Mouse (Mus musculus): Measurements from ENCODE around the gene Calu. TPM values are rescaled to one million over a fixed set of nuclear protein-coding genes. Genes with fewer than 3 reads are reported as not detected.

Gene Calu
- polyA plus RNA-seq, 1 experiment from 2014 or later: 181 TPM

DNA sequence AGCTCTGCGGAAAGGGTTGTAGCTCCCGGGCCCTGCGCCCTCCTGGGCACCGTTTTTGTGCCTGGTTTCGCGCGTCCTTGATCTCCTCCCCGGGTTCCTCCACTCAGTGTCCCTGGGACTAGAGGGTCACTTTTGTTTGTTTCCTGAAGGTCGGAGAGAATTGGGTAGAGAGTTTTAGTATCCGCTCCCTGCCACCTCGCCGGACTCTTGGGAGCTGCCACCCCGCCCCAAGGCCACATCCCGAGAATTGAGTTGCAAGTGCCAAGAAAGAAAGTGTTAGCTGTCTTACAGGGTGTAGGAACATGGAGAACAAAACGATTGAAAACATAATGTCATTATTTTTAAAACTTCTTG lies 479 bp downstream of the Calu start:
- Histone ChIP-seq H3K36me3 (ENCODE audit: control insufficient read depth, insufficient read depth, low read length) (no peaks in the 10 kb centered on the region), H3K4me3 (replicated peaks; ENCODE audit: low read depth, low read length) (peak overlapping the region; percentile 75), H3K9ac (replicated peaks; ENCODE audit: low read length) (peak overlapping the region; percentile 76), H3K27me3 (ENCODE audit: control insufficient read depth, insufficient read depth, low read length) (no peaks in the 10 kb centered on the region), H3K4me2 (ENCODE audit: low read length) (peak overlapping the region; percentile 81), H3K27ac (replicated peaks; ENCODE audit: low read depth, low read length) (peak overlapping the region; percentile 83), H3K9me3 (ENCODE audit: control insufficient read depth, low read length) (no peaks in the 10 kb centered on the region), H3K4me1 (ENCODE audit: control insufficient read depth, insufficient read depth, low read length) (peaks cover 12% of the 10 kb centered on the region)
- DNase-seq (no peak), ATAC-seq (ENCODE audit: low FRiP score, low TSS enrichment) (no peak)
- under 1% methylated on average over 15 of the region's 15 CpGs for WGBS

DNA sequence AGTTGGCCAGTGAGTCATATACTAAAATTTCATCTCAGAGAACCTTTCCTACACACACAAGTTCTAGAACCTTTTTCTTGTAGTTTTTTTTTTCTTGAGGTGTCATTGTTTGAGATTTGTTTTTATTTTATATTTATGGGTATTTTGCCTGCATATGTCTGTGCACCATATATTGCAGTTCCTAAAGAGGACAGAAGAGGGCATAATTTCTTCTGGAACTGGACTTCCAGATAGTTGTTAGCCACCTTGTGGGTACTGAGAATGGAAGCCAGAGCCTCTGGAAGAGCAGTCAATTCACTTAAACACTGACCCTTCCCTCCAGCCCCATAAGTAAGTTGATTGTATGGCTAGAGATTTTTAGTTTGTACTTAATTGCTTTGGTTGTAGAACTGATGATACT lies 3.7 kb downstream of the Calu start:
- no peak overlapping the region for H3K4me3 ChIP-seq (replicated peaks; ENCODE audit: low read depth, low read length)
- no peak for ATAC-seq (ENCODE audit: low FRiP score, low TSS enrichment)
- peaks cover 3% of the 10 kb centered on the region; the same call in 1 of the 2 replicates for H3K36me3 ChIP-seq (ENCODE audit: control insufficient read depth, insufficient read depth, low read length)
- peak; percentile 7 for DNase-seq
- H3K9me3 ChIP-seq (ENCODE audit: control insufficient read depth, low read length): no peaks in the 10 kb centered on the region
- H3K4me2 ChIP-seq (ENCODE audit: low read length): no peak overlapping the region
- H3K9ac ChIP-seq (replicated peaks; ENCODE audit: low read length): no peak overlapping the region
- no peaks in the 10 kb centered on the region for H3K27me3 ChIP-seq (ENCODE audit: control insufficient read depth, insufficient read depth, low read length)
- peaks cover 12% of the 10 kb centered on the region for H3K4me1 ChIP-seq (ENCODE audit: control insufficient read depth, insufficient read depth, low read length)
- no peak overlapping the region for H3K27ac ChIP-seq (replicated peaks; ENCODE audit: low read depth, low read length)

DNA sequence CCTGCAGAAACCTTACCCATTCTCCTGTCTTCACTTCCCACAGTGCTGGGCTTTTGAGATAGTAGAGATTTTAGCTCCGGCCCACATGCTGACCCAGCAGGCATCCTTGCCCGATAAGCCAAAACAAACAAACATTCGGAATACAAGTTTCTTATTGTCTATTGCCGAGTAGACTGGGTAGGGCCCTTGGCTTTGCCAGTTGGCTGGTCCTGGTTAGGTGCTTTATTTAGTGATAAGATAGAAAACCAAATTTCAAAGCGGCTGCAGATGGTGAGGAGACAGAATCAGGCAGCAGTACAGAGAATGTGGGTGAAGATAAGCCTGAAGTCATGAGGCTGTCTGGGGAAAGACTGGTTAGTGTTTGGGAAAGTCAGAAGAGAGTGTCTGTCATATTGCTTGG lies 4.9 kb downstream of the Calu start:
- H3K4me2 ChIP-seq (ENCODE audit: low read length): no peak overlapping the region
- H3K27ac ChIP-seq (replicated peaks; ENCODE audit: low read depth, low read length): no peak overlapping the region
- peaks cover 13% of the 10 kb centered on the region for H3K36me3 ChIP-seq (ENCODE audit: control insufficient read depth, insufficient read depth, low read length)
- H3K9ac ChIP-seq (replicated peaks; ENCODE audit: low read length): no peak overlapping the region
- no peaks in the 10 kb centered on the region for H3K9me3 ChIP-seq (ENCODE audit: control insufficient read depth, low read length)
- H3K4me1 ChIP-seq (ENCODE audit: control insufficient read depth, insufficient read depth, low read length): peaks cover 8% of the 10 kb centered on the region
- no peak for ATAC-seq (ENCODE audit: low FRiP score, low TSS enrichment)
- H3K27me3 ChIP-seq (ENCODE audit: control insufficient read depth, insufficient read depth, low read length): no peaks in the 10 kb centered on the region
- WGBS: 46% methylated on average over 5 of the region's 5 CpGs
- no peak overlapping the region for H3K4me3 ChIP-seq (replicated peaks; ENCODE audit: low read depth, low read length)
- no peak for DNase-seq

DNA sequence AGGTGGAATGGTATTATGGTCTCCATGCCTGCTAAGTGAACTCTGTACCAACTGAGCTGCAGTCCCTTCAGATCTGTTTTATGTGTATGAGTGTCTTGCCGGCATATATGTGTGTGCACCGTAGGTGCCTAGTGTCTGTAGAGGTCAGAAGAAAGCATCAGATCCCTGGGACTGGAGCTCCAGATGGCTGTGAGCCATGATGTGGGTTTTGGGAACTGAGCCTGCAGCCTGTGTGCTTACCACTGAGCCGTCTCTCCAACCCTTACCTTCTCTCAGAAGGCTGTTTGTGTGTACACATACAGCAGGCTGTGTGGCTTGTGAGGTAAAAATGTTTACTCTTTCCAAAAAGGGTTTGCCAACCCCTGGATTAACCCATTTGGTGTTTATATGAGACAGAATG lies 11.5 kb downstream of the Calu start:
- no peak overlapping the region for H3K9ac ChIP-seq (replicated peaks; ENCODE audit: low read length)
- WGBS: 98% methylated on average over 3 of the region's 3 CpGs
- no peak overlapping the region for H3K4me3 ChIP-seq (replicated peaks; ENCODE audit: low read depth, low read length)
- H3K27ac ChIP-seq (replicated peaks; ENCODE audit: low read depth, low read length): no peak overlapping the region
- no peaks in the 10 kb centered on the region for H3K27me3 ChIP-seq (ENCODE audit: control insufficient read depth, insufficient read depth, low read length)
- DNase-seq (no peak), ATAC-seq (ENCODE audit: low FRiP score, low TSS enrichment) (no peak)
- H3K4me2 ChIP-seq (ENCODE audit: low read length): no peak overlapping the region
- H3K36me3 ChIP-seq (ENCODE audit: control insufficient read depth, insufficient read depth, low read length): peaks cover 28% of the 10 kb centered on the region
- no peaks in the 10 kb centered on the region for H3K9me3 ChIP-seq (ENCODE audit: control insufficient read depth, low read length)
- no peaks in the 10 kb centered on the region for H3K4me1 ChIP-seq (ENCODE audit: control insufficient read depth, insufficient read depth, low read length)

DNA sequence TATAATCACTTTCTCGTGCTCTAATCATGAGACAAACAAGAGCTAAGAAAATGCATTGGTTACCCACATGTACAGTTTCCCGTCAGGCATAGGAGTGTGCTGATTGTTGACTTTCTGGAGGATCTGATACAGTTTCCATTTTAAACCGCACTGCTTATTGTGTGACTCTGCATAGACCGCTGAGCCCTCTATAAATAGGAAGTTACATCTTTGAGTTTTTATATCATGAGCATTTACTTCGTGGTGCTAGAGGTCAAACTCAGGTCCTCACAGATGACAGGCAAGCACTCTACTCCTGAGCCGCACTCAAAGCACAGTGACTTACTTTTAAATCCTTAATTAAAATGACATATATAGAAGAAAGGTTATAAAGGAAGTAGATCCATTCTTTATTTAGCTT lies 12.3 kb downstream of the Calu start:
- Histone ChIP-seq H3K4me1 (ENCODE audit: control insufficient read depth, insufficient read depth, low read length) (no peaks in the 10 kb centered on the region), H3K4me2 (ENCODE audit: low read length) (no peak overlapping the region), H3K4me3 (replicated peaks; ENCODE audit: low read depth, low read length) (no peak overlapping the region), H3K27me3 (ENCODE audit: control insufficient read depth, insufficient read depth, low read length) (no peaks in the 10 kb centered on the region), H3K9ac (replicated peaks; ENCODE audit: low read length) (no peak overlapping the region), H3K36me3 (ENCODE audit: control insufficient read depth, insufficient read depth, low read length) (peaks cover 30% of the 10 kb centered on the region), H3K27ac (replicated peaks; ENCODE audit: low read depth, low read length) (no peak overlapping the region), H3K9me3 (ENCODE audit: control insufficient read depth, low read length) (no peaks in the 10 kb centered on the region)
- no peak for DNase-seq
- 94% methylated on average over 6 of the region's 6 CpGs for WGBS
- no peak for ATAC-seq (ENCODE audit: low FRiP score, low TSS enrichment)

DNA sequence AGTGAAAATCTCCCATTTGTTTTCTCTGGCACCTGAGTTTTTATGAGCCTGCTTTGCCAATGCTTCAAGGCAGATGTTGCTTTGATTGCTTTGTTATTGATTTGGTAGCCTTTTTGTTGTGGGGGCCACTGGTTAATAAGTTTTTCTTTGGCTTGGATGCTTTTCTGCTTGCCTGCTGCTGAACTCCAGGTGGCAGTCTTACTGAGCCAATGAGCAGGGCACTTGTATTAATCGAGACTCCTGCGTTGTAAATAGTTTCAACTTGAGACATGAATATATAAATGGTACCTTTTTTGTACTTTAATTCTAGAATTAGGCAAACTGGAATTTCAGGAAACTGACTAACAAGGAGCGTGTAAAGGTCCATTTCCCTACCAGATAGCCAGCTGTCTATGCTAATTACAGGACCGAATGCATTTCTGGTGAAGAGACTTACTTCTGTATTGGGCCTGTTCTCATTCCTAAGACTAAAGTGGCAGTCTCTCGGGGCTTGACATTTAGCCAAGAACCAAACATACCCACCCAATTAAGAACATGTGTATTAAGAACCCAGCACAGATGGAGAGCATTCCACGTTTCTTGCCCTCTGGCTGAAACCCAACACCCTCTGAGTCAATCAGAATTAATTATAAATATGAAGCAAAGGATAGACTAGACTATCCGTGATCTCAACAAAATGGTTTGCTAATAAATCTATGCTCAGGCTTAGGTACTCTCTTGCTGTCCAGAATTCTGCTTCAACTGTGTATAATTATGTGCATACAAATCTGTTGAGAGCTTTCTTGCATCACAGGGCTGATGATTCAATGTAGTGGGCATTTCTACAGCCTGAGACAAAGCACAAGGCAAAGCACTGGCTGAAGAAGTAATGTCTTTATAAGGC lies 14.6 kb downstream of the Calu start:
- peak; percentile 43 for DNase-seq
- 58% methylated on average over 7 of the region's 7 CpGs for WGBS
- ATAC-seq (ENCODE audit: low FRiP score, low TSS enrichment): no peak

DNA sequence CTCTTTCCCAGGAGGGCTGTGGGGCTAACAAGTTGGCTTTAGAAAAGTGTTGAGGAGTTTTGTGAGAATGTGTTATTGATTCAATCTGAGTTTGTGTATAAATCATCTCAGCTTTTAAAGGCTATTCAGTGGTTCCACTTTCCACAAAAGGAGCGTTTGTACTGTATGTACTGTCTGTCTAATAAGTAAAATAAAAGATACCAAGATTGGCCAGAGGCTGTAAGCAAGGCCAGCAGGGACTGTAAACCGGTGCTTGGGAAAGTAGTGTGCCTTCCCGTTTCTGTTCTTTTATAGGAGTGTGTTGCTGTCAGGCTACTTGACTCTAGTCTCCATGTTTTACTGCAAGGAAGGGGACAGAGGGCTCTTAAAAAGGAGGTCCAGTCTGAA lies 15.3 kb downstream of the Calu start:
- WGBS: 84% methylated on average over 3 of the region's 3 CpGs
- no peaks in the 10 kb centered on the region for H3K4me1 ChIP-seq (ENCODE audit: control insufficient read depth, insufficient read depth, low read length)

More for the DNA sequence above, 14.6 kb downstream of the Calu start:
- no peak overlapping the region for H3K9ac ChIP-seq (replicated peaks; ENCODE audit: low read length)
- H3K27ac ChIP-seq (replicated peaks; ENCODE audit: low read depth, low read length): no peak overlapping the region
- H3K4me1 ChIP-seq (ENCODE audit: control insufficient read depth, insufficient read depth, low read length): no peaks in the 10 kb centered on the region
- H3K4me3 ChIP-seq (replicated peaks; ENCODE audit: low read depth, low read length): no peak overlapping the region
- peaks cover 40% of the 10 kb centered on the region for H3K36me3 ChIP-seq (ENCODE audit: control insufficient read depth, insufficient read depth, low read length)
- no peak overlapping the region for H3K4me2 ChIP-seq (ENCODE audit: low read length)
- H3K9me3 ChIP-seq (ENCODE audit: control insufficient read depth, low read length): no peaks in the 10 kb centered on the region
- H3K27me3 ChIP-seq (ENCODE audit: control insufficient read depth, insufficient read depth, low read length): no peaks in the 10 kb centered on the region

DNA sequence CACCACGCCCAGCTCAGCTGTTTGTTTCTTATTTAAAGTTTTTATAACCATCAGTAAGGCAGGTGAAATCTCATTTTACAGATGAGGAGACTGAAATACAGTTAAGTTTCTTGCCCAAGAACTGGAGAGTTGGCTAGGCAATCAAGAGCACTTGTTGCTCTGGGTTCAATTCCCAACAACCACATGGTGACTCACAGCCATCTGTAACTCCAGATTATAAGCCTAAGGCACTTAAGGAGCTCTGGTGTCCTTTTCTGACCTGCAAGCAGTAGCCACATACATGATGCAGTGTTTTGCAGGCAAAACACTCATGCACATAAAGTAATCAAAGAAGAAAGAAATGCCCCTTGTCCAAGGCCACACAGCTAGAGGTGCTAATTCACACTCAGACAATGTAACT lies 17.4 kb downstream of the Calu start:
- ATAC-seq (ENCODE audit: low FRiP score, low TSS enrichment) (no peak), DNase-seq (no peak)
- no peaks in the 10 kb centered on the region for H3K4me1 ChIP-seq (ENCODE audit: control insufficient read depth, insufficient read depth, low read length)
- H3K9ac ChIP-seq (replicated peaks; ENCODE audit: low read length): no peak overlapping the region
- 92% methylated on average over 1 of the region's 1 CpGs for WGBS
- H3K27ac ChIP-seq (replicated peaks; ENCODE audit: low read depth, low read length): no peak overlapping the region
- H3K27me3 ChIP-seq (ENCODE audit: control insufficient read depth, insufficient read depth, low read length): no peaks in the 10 kb centered on the region
- no peaks in the 10 kb centered on the region for H3K9me3 ChIP-seq (ENCODE audit: control insufficient read depth, low read length)
- H3K4me2 ChIP-seq (ENCODE audit: low read length): no peak overlapping the region
- peaks cover 40% of the 10 kb centered on the region for H3K36me3 ChIP-seq (ENCODE audit: control insufficient read depth, insufficient read depth, low read length)
- no peak overlapping the region for H3K4me3 ChIP-seq (replicated peaks; ENCODE audit: low read depth, low read length)

More for the DNA sequence above, 15.3 kb downstream of the Calu start:
- ATAC-seq (ENCODE audit: low FRiP score, low TSS enrichment) (no peak), DNase-seq (no peak)
- no peaks in the 10 kb centered on the region for H3K27me3 ChIP-seq (ENCODE audit: control insufficient read depth, insufficient read depth, low read length)
- H3K27ac ChIP-seq (replicated peaks; ENCODE audit: low read depth, low read length): no peak overlapping the region; the same call in 1 of the 2 replicates
- H3K9ac ChIP-seq (replicated peaks; ENCODE audit: low read length): no peak overlapping the region
- H3K9me3 ChIP-seq (ENCODE audit: control insufficient read depth, low read length): no peaks in the 10 kb centered on the region
- H3K4me2 ChIP-seq (ENCODE audit: low read length): no peak overlapping the region
- H3K4me3 ChIP-seq (replicated peaks; ENCODE audit: low read depth, low read length): no peak overlapping the region
- peaks cover 42% of the 10 kb centered on the region for H3K36me3 ChIP-seq (ENCODE audit: control insufficient read depth, insufficient read depth, low read length)

DNA sequence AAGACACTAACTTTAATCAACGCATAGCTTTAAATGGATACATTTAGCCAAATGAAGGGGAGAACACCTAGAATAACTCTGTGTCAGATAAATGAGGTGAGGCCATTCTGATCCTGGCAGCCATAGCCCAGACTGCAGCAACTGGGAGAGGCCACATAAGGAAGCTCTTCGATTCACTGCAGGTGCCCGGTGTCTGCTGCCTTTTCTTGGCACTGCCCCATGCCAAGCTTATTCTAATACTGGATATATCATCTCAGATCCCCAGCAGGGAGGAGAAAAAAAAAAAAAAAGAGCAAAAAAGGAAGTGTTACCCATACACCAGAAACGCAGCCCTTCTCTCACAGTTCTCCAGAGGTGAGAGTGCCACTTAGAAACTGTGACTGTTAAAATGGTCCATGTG lies 29.5 kb downstream of the Calu start:
- no peak overlapping the region for H3K27ac ChIP-seq (replicated peaks; ENCODE audit: low read depth, low read length)
- H3K27me3 ChIP-seq (ENCODE audit: control insufficient read depth, insufficient read depth, low read length): no peaks in the 10 kb centered on the region
- H3K4me2 ChIP-seq (ENCODE audit: low read length): no peak overlapping the region
- H3K4me1 ChIP-seq (ENCODE audit: control insufficient read depth, insufficient read depth, low read length): no peaks in the 10 kb centered on the region
- H3K36me3 ChIP-seq (ENCODE audit: control insufficient read depth, insufficient read depth, low read length): peaks cover 55% of the 10 kb centered on the region
- H3K9me3 ChIP-seq (ENCODE audit: control insufficient read depth, low read length): no peaks in the 10 kb centered on the region
- no peak overlapping the region for H3K9ac ChIP-seq (replicated peaks; ENCODE audit: low read length)
- ATAC-seq (ENCODE audit: low FRiP score, low TSS enrichment) (no peak), DNase-seq (no peak)
- WGBS: 94% methylated on average over 4 of the region's 4 CpGs
- H3K4me3 ChIP-seq (replicated peaks; ENCODE audit: low read depth, low read length): no peak overlapping the region

Measured in midbrain, embryonic 14.5 days (tissue).